Mouse (Mus musculus): Measurements from ENCODE around the gene Ctnnd2.

DNA sequence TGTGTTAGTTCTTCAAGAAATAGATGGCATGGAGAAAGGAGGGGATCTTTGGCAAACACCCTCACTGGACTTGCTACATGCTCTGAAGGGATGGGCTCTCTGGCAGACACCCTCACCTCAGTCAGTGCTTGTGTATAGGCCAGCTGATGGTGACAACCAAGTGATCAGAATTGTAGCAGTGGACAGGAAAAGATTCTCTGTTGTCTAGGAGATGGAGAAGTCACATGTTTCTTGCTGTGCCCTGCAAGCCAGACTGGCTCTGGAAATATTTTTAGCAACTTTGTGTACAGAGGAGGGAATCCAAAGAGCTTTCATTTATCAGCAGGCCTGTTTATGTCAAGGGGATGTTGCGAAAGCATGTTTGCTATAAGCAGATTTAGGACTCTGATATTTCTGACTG is 27.4 kb downstream of the Ctnnd2 start:
- TF ChIP-seq CTCF (conservative IDR thresholded peaks at IDR 0.05; ENCODE audit: insufficient read depth, insufficient read length, low read depth, low read length) (no peak), POLR2A (IDR thresholded peaks at IDR 0.05; ENCODE audit: low read depth, low read length) (no peak)
